Mouse (Mus musculus) forelimb bud, embryonic 11.5 days (tissue): ENCODE data around the gene Ei24.
A peak's percentile ranks its signal among the peaks of the same experiment; 100 is the strongest.

ENCODE experiments used
- DNase-seq: peaks from one replicate; pipeline ENCODE4 v3.0.0-alpha.2; 2012; ENCODE audit warnings: low read depth, low spot score

The Ei24 gene

DNA sequence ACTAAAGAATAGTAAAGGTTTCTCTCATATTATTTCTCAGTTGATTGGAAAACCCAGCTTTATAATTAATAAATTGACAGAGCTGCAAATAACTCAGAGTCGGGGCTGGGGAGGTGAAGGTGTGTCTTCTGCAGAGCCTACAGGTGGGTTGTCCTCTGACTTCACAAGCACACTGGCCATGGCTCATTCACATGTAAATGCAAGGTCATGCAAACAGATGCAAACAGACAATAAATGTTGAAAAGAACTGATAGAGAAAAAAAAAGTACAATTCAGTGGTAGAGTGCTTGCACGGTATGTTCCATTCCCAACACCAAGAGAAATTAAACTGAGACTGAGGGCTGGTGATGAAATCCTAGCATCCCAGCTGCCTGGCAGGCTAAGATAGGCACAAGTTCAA is 2.7 kb downstream of the Ei24 start:
- DNase-seq = no peak

DNA sequence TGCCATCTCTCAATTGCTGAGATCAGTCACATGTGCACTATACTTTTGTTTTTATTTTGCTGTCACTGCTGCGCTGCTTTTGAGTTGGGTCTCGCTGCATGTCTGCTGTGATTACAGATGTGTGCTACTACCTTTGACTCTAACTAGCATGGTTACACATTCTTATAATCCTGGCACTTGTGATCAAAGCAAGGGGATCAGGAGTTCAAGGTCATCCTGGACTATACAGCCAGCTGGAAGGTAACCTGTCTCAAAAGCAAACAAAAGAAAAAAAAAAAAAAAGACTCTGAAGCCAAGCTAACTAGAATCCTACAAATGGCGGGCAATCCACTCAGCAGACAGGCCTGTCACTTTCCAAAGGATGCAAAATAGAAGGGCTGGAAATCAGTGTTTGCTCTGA is 5.0 kb downstream of the Ei24 start:
- DNase-seq = no peak

DNA sequence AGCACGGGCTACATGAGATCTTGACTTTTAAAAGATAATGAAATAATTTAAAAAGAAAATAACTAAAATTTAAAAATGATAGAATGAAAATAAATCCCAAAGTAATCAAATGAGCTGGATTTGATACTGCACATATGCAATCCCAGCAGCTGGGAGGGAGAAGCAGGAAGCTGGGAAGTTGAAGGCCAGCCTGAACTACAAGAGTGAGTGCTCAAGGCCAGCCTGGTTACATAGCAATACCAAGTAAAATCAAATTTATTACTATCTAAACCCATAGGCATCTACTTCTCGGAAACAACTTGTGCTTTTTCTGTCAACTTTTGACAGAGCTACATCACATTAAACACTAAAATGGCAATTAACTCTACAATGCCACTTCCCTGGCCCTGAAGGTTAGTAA is 13.3 kb downstream of the Ei24 start:
- DNase-seq = no peak

DNA sequence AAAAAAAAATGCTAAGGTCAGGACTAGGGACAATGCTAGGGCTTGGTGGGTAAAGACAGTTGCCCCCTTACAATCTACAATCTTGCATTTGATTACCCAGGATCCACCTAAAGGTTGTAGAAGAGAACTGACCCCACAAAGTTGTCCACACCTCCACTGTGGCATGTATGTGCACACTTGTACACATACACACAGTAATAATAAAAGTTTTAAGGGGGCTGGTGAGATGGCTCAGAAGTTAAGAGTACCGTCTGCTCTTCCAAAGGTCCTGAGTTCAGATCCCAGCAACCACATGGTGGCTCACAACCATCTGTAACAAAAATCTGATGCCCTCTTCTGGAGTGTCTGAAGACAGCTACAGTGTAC is 28.2 kb downstream of the Ei24 start:
- DNase-seq = no peak

DNA sequence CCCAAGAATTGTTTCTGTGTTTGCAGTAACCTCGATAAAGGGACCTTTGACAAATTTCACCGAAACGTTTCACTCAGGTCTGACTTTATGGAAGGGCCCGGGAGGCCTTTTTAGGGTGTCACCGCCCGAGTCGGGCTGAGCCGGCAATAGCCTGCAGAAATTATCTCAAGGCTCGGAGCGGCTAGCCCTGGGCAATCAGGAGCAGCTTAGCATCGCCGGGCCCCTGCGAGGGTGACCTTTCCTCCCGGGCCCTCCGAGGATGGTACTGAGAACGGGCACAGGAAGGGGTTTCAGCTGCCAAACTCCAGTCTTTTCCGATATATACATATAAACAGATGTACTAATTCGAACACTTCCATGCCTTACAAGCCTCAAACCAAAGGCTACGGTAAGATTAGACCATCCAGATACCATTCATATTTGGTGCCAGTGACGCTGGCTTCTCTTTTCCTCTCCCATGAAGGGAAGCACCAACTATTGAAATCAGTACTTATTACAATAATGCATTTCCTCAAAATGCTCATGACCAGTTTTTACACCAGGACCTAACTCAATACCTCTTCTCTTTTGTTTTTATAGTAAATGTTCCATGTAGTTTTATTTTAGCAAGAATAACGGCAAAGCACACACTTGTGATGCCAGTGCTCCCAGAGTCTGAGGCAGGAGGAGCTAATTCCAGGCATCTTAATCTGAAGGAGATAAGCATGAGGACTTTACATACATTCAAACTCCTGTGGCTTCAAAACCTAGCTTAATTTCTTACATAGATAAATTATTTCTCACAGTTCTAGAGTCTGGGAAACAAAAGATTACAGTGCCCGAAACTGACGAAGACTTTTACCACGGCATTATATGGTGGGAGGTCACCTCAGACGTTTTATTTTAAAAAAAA is 28.8 kb downstream of the Ei24 start:
- no peak for DNase-seq

DNA sequence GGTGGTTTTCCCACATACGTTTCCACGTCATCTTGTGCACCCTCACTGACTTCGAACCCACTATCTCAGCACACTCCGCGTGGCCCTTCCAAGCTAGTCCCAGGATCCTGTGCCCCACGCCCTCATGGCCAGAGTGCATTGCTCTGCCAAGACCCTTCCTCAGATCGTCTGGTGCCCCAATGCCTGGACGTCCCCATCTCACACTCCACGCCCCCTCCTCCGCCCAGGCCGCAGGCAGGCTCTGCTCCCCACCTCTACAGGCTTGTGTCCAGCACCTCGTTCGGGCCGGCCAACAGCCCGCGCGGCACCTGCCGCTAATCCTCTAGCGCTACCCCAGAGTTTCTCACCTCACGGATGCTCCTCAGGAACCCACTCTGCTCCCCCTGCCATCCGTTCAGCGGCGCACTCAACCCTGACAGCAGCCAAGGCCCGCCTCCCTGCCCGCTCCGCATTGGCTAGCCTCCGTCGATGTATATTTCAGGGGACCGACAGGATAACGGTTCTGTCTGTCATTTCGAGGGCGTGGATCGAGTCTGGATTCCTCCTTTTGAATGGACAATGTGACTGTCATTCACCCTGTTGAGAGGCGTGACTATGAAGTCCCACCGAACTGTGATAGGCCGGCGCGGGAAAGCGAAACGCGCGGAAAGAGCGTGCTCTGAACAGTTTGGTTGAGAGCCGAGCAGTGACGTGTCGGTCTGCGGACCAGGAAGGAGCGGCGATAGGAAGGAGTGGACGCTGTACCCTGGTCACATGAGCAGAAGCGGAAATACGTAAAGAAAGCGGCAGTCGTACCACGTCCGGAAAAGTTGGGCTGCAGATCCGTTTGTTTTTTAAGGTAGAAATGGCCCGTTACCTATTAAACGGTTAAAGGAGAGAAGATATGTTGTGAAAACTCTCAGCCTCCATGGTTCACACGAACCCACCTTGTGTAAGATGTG is 29.7 kb downstream of the Ei24 start, which contains the start of gene Stt3a:
Gene Stt3a (minus strand): TSS at position 477 of the 941 bp plus-strand sequence.
- peak; percentile 100 for DNase-seq

DNA sequence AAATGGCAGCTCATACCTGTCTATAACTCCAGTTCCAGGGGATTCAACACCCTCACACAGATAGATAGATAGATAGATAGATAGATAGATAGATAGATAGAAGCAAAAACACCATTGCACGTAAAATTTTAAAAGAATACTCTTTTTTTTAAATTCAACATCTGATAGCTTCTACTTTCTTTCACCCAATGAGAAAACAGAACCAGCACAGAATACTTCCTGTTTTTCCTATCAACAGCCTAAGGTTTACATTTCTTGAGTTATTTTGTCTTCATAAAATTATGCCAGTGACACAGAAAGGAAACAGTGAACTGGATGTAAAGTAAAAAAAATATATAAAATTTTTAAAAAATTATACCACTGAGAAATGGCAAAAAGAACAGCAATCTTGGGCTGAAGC is 32.8 kb downstream of the Ei24 start:
- DNase-seq = no peak
